Mouse (Mus musculus) CD8-positive naive resting alpha-beta T cell, adult 2 months (primary cell): ENCODE data around the gene Olfr1490.
"Not testable (repeated sequence)": the region's sequence is repeated elsewhere in the genome, so short reads cannot be mapped to it uniquely, and the experiment has no call there.

Experiments used
- DNase-seq, 2 experiments: peaks; one replicate each; pipeline ENCODE4 v3.0.0; 2022; ENCODE audit warnings: low read depth in 2 of 2, low spot score in 2 of 2

Olfr1490 gene

DNA sequence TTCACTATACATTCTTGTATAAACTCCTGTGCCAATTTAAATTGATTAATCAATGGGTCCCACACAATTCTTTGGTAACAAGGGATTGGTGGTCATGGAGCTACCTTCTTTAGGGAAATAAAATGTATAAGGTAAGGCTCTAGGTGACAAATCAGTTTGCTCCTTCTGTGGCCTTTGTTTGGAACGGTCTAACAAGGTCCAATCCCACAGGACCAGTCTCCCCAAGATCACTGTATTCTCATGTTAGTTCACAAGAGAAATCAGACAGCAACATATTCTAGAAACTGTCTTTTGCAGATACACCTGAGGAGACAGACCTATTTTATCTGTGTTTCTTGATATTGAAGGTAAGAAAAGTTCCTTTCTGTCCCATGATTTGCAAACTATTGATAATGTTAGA lies at the start of gene Olfr1490:
Olfr1490 (plus strand) TSS at position 301 of the 400 bp plus-strand sequence.
- DNase-seq, result no peak

DNA sequence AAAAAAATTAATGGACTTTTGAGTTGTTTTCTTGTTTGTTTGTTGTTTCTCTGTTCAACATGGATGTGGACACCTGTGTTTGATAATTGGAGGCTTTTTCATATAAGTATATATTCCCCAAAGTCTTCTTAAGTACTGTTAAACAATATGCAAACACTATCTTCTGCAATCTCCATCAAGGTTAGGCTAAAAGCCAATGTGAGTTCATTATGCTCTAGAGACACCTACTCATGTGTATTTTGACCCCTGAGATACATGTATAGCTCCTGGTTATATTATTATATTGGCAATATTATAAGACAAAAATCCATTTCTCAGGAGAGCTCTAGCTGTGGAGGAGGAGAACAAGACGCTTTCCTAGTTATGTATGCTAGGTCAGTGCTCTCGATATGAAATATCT lies 33.8 kb upstream of the Olfr1490 start, which contains the start of gene Olfr1487:
Olfr1487 (plus strand) TSS at position 301 of the 400 bp plus-strand sequence.
- not testable (repeated sequence) for DNase-seq

DNA sequence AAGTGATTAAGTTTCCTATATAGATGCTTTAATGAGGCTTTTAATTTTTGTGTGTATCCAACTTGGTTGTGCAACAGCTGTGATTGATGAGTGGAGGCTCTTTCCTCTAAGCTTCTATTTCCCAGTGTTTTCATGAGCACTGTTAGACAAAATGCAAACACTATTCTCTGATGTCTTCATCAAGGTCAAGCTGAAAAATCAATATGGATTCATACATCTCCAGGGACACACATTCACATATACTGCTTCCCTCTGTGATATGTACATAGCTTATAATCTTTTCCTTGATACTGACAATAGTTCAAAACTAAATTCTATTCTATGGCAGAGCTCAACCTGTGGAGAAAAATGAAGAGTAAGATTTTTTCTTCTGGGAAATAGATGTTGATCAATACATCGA lies 19.6 kb upstream of the Olfr1490 start, which contains the start of gene Olfr1489:
Olfr1489 (plus strand) TSS at position 301 of the 400 bp plus-strand sequence.
- DNase-seq, result no peak

DNA sequence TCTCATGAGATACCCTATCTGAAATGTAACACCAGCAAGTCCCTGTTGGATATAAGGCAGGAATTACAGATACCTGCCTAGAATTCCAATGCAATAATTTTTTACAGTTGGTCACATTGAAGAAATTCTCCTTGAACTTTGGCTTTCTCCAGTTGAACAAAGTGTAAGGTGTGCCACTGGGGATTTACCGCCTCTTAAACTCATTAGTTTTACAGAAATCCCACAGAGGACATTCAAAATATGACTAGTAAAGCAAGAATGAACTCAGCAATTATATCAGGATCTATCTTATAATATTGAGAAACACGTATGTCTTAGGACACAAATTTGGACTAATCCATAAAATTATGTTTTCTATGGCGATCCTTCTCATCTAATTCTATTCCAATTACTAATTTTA lies 46.1 kb downstream of the Olfr1490 start, which contains the start of gene Olfr1491:
Olfr1491 (plus strand) TSS at position 301 of the 400 bp plus-strand sequence.
- DNase-seq, result no peak
